Mouse (Mus musculus) lung, embryonic 14.5 days (tissue): Measurements from ENCODE around the gene Cks1brt. TPM values are rescaled to one million over a fixed set of nuclear protein-coding genes. Genes with fewer than 3 reads are reported as not detected.

Experiments
- ATAC-seq: fragments of 200-750 bp; cut with Nextera tagmentation; 2 replicates; pipeline ENCODE4 v1.8.0; 2017; ENCODE audit warnings: mild to moderate bottlenecking, moderate TSS enrichment, moderate library complexity; ENCODE audit not compliant: insufficient read depth
- DNase-seq: peaks from one replicate; pipeline ENCODE4 v3.0.0-alpha.2; 2015
- H3K27ac ChIP-seq: fragments of 300-500 bp; sonication (generic); 2 replicates; pipeline ENCODE4 v1.5.1; 2014; ENCODE audit warnings: low read depth, mild to moderate bottlenecking, moderate library complexity
- H3K27me3 ChIP-seq: fragments of 300-500 bp; sonication (generic); 2 replicates; pipeline ENCODE4 v1.6.1; 2014; ENCODE audit warnings: low read length, control low read depth; ENCODE audit not compliant: insufficient read depth
- H3K36me3 ChIP-seq: fragments of 300-500 bp; sonication (generic); 2 replicates; pipeline ENCODE4 v1.6.1; 2014; ENCODE audit warnings: control low read depth; ENCODE audit not compliant: insufficient read depth
- H3K4me1 ChIP-seq: fragments of 300-500 bp; sonication (generic); 2 replicates; pipeline ENCODE4 v1.6.1; 2014; ENCODE audit warnings: antibody characterized with exemption, control low read depth; ENCODE audit not compliant: insufficient read depth
- H3K4me2 ChIP-seq: fragments of 300-500 bp; sonication (generic); 2 replicates; pipeline ENCODE4 v1.6.1; 2014; ENCODE audit warnings: mild to moderate bottlenecking
- H3K4me3 ChIP-seq: fragments of 300-500 bp; sonication (generic); 2 replicates; pipeline ENCODE4 v1.5.1; 2014; ENCODE audit warnings: low read depth, low read length
- H3K9ac ChIP-seq: fragments of 300-500 bp; sonication (generic); 2 replicates; pipeline ENCODE4 v1.6.1; 2014
- H3K9me3 ChIP-seq: fragments of 300-500 bp; sonication (generic); 2 replicates; pipeline ENCODE4 v1.6.1; 2016; ENCODE audit warnings: low read depth, low read length, control low read depth
- CTCF ChIP-seq: IDR thresholded peaks from 2 replicates; pipeline ENCODE4 v1.5.1; 2016; ENCODE audit warnings: antibody characterized with exemption, low read depth
- WGBS: fragments of 180-500 bp; shearing (Covaris S2); extraction: QIAGEN DNeasy Blood & Tissue Kit; methylation state at CpG from one replicate; pipeline ENCODE4 v1.1.7; 2014; 5-methylcytosine and 5-hydroxymethylcytosine counted together
- microRNA-seq: library from miRNA; unstranded; fragments of <30 nt; microRNA quantifications from one replicate; pipeline ENCODE4, GENCODE M21; 2016; ENCODE audit warnings: borderline number of aligned reads
- polyA plus RNA-seq: library from polyadenylated mRNA; unstranded; fragments of >200 nt; fragmentation: Nextera tagmentation; extraction: Ambion mirVana; gene quantifications from 2 replicates; pipeline ENCODE4 v1.2.1, GENCODE M21; 2014

Cks1brt gene
- polyA plus RNA-seq, 1 experiment from 2014 or later: not detected

- TF ChIP-seq CTCF: no peak
- peak overlapping the region; percentile 76 for H3K27ac ChIP-seq
These were observed 69.3 kb downstream of the Cks1brt start for GRCm38 (mm10) chr8:85220992-85221391.

More at GRCm38 (mm10) chr8:85220992-85221391, 69.3 kb downstream of the Cks1brt start:
- Histone ChIP-seq H3K9ac (no peak overlapping the region), H3K4me3 (no peak overlapping the region), H3K27me3 (no peaks in the 10 kb centered on the region), H3K9me3 (no peaks in the 10 kb centered on the region), H3K36me3 (no peaks in the 10 kb centered on the region), H3K4me2 (no peak overlapping the region), H3K4me1 (no peaks in the 10 kb centered on the region)
- 51% methylated on average over 6 of the region's 6 CpGs for WGBS
- DNase-seq: peak; percentile 64
- peak; percentile 83 for ATAC-seq

Small RNA genes lying within 50 kb of the gene (microRNA-seq; reads per million reads assigned to microRNA genes)
- not detected for gene Gm23388

Other genes starting within 250 kb of the Cks1brt start
- gene Klf1, start 250.0 kb upstream of the Cks1brt start, polyA plus RNA-seq: 1.8 and 1.9 TPM in 2 replicates
- 12.0 and 15.3 TPM in 2 replicates for gene Dnase2a, start 243.4 kb upstream of the Cks1brt start, polyA plus RNA-seq
- 0.30 and 0.39 TPM in 2 replicates for gene Mast1, start 214.6 kb upstream of the Cks1brt start, polyA plus RNA-seq
- gene Rtbdn, start 204.9 kb upstream of the Cks1brt start, polyA plus RNA-seq: not detected in 2 replicates
- not detected in 2 replicates for gene Gm49661, start 182.5 kb upstream of the Cks1brt start, polyA plus RNA-seq
- 819 and 843 TPM in 2 replicates for gene Prdx2, start 182.3 kb upstream of the Cks1brt start, polyA plus RNA-seq
- 117 and 121 TPM in 2 replicates for gene Rnaseh2a, start 182.2 kb upstream of the Cks1brt start, polyA plus RNA-seq
- gene Junb, start 173.2 kb upstream of the Cks1brt start, polyA plus RNA-seq: 12.8 and 15.4 TPM in 2 replicates
- 15.2 and 18.0 TPM in 2 replicates for gene Hook2, start 161.3 kb upstream of the Cks1brt start, polyA plus RNA-seq
- gene Best2, start 137.4 kb upstream of the Cks1brt start, polyA plus RNA-seq: not detected in 2 replicates
- 97.2 and 98.0 TPM in 2 replicates for gene Asna1, start 126.6 kb upstream of the Cks1brt start, polyA plus RNA-seq
- gene Trir, start 125.1 kb upstream of the Cks1brt start, polyA plus RNA-seq: 153 and 156 TPM in 2 replicates
- 17.9 and 20.2 TPM in 2 replicates for gene Tnpo2, start 115.0 kb upstream of the Cks1brt start, polyA plus RNA-seq
- 23.1 and 23.7 TPM in 2 replicates for gene Fbxw9, start 91.9 kb upstream of the Cks1brt start, polyA plus RNA-seq
- gene Gm5741, start 83.9 kb upstream of the Cks1brt start, polyA plus RNA-seq: 0.72 TPM in 1 of 2 replicates, not detected in the other
- gene Dhps, start 80.2 kb upstream of the Cks1brt start, polyA plus RNA-seq: 60.3 and 61.5 TPM in 2 replicates
- gene Wdr83os, start 71.2 kb upstream of the Cks1brt start, polyA plus RNA-seq: 155 and 158 TPM in 2 replicates
- 42.9 and 45.3 TPM in 2 replicates for gene Wdr83, start 70.6 kb upstream of the Cks1brt start, polyA plus RNA-seq
- gene Man2b1, start 68.7 kb upstream of the Cks1brt start, polyA plus RNA-seq: 32.7 and 33.9 TPM in 2 replicates
- gene Zfp791, start 28.8 kb upstream of the Cks1brt start, polyA plus RNA-seq: 1.7 and 2.3 TPM in 2 replicates
- not detected in 2 replicates for gene Olfr371, start 74.1 kb downstream of the Cks1brt start, polyA plus RNA-seq
- 130 and 132 TPM in 2 replicates for gene Orc6, start 147.7 kb downstream of the Cks1brt start, polyA plus RNA-seq
- gene Vps35, start 147.9 kb downstream of the Cks1brt start, polyA plus RNA-seq: 135 and 137 TPM in 2 replicates
- 0.82 and 2.8 TPM in 2 replicates for gene Mylk3, start 234.4 kb downstream of the Cks1brt start, polyA plus RNA-seq